Mouse (Mus musculus): ENCODE measurements around the gene Htr3a.

Gene Htr3a

GRCm38 (mm10) chr9:48910885-48911537 is at the start of gene Htr3a:
Gene Htr3a, minus strand, starts transcription at chr9:48911099.
- DNase-seq (ENCODE audit: low spot score in 2 of 2), result peak; percentile 38 to 49

- DNase-seq (ENCODE audit: low spot score in 2 of 2), result no peak
Observed at GRCm38 (mm10) chr9:48947565-48947964, 36.7 kb upstream of the Htr3a start.

- DNase-seq (ENCODE audit: low spot score in 2 of 2), result no peak
Observed at GRCm38 (mm10) chr9:48942349-48942748, 31.4 kb upstream of the Htr3a start.

- no peak for DNase-seq (ENCODE audit: low spot score in 2 of 2)
Observed at GRCm38 (mm10) chr9:48929436-48929835, 18.5 kb upstream of the Htr3a start.

GRCm38 (mm10) chr9:48928781-48929180 is 17.9 kb upstream of the Htr3a start:
- DNase-seq (ENCODE audit: low spot score in 2 of 2), result peak in 1 of 2 experiments; percentile 6

- peak in 1 of 2 experiments; percentile 7 for DNase-seq (ENCODE audit: low spot score in 2 of 2)
Observed at GRCm38 (mm10) chr9:48916011-48916788, 5.3 kb upstream of the Htr3a start.

- no peak for DNase-seq (ENCODE audit: low spot score in 2 of 2)
Observed at GRCm38 (mm10) chr9:48904421-48904820, 6.5 kb downstream of the Htr3a start.

GRCm38 (mm10) chr9:48903766-48904165 is 7.1 kb downstream of the Htr3a start:
- no peak for DNase-seq (ENCODE audit: low spot score in 2 of 2)

- no peak for DNase-seq (ENCODE audit: low spot score in 2 of 2)
Observed at GRCm38 (mm10) chr9:48898551-48898950, 12.3 kb downstream of the Htr3a start.

GRCm38 (mm10) chr9:48895819-48896536 is 14.9 kb downstream of the Htr3a start:
- DNase-seq (ENCODE audit: low spot score in 2 of 2), result no peak

GRCm38 (mm10) chr9:48894755-48895154 is 16.1 kb downstream of the Htr3a start:
- no peak for DNase-seq (ENCODE audit: low spot score in 2 of 2)

GRCm38 (mm10) chr9:48893986-48894385 is 16.9 kb downstream of the Htr3a start:
- DNase-seq (ENCODE audit: low spot score in 2 of 2), result peak; percentile 39 to 78

- no peak for DNase-seq (ENCODE audit: low spot score in 2 of 2)
Observed at GRCm38 (mm10) chr9:48889093-48889492, 21.8 kb downstream of the Htr3a start.

- no peak for DNase-seq (ENCODE audit: low spot score in 2 of 2)
Observed at GRCm38 (mm10) chr9:48872896-48873295, 38.0 kb downstream of the Htr3a start.

- no peak for DNase-seq (ENCODE audit: low spot score in 2 of 2)
Observed at GRCm38 (mm10) chr9:48866523-48867121, 44.3 kb downstream of the Htr3a start.

- no peak for DNase-seq (ENCODE audit: low spot score in 2 of 2)
Observed at GRCm38 (mm10) chr9:48865235-48865634, 45.7 kb downstream of the Htr3a start.

GRCm38 (mm10) chr9:48861481-48861880 is 49.4 kb downstream of the Htr3a start:
- no peak for DNase-seq (ENCODE audit: low spot score in 2 of 2)

GRCm38 (mm10) chr9:48860526-48860845 is 50.4 kb downstream of the Htr3a start:
- peak; percentile 35 to 54 for DNase-seq (ENCODE audit: low spot score in 2 of 2)

GRCm38 (mm10) chr9:48859828-48860525 is 50.9 kb downstream of the Htr3a start:
- DNase-seq (ENCODE audit: low spot score in 2 of 2), result no peak

GRCm38 (mm10) chr9:48857944-48858343 is 53.0 kb downstream of the Htr3a start:
- no peak for DNase-seq (ENCODE audit: low spot score in 2 of 2)

GRCm38 (mm10) chr9:48856240-48856639 is 54.7 kb downstream of the Htr3a start:
- DNase-seq (ENCODE audit: low spot score in 2 of 2), result no peak

GRCm38 (mm10) chr9:48849531-48849930 is 61.4 kb downstream of the Htr3a start:
- DNase-seq (ENCODE audit: low spot score in 2 of 2), result no peak
